Comparison of ENCODE assay signal across 15 mouse cellular contexts in genomic region chr7:95926119-95927039, GRCm38 (mm10).
A peak's percentile ranks its signal among the peaks of the same experiment; 100 is the strongest.
DNase-seq lines count a peak whose midpoint lies in the region; ATAC-seq lines count a peak whose summit lies in the region.
"Had no signal": no experiment of that assay in that cellular context is flagged by ENCODE, and none has a peak within 500 bp of the region (broad histone marks: within the 10 kb centered on the region; RNA-seq: fewer than 3 reads in every experiment).

No protein-coding gene starts in this region.

- H3K27me3 ChIP-seq in midbrain, embryonic 16.5 days (ENCODE audit: control insufficient read depth, insufficient read depth, low read depth, low read length), result no peaks in the 10 kb centered on the region
- H3K27me3 ChIP-seq: heart, embryonic 15.5 days; limb, embryonic 15.5 days had no signal

- H3K9me3 ChIP-seq in midbrain, embryonic 16.5 days (replicated peaks; ENCODE audit: control insufficient read depth, low read length, poor library complexity, severe bottlenecking), result no peaks in the 10 kb centered on the region
- H3K9me3 ChIP-seq: heart, embryonic 15.5 days; limb, embryonic 15.5 days had no signal

- no peaks in the 10 kb centered on the region for H3K4me1 ChIP-seq in midbrain, embryonic 16.5 days (ENCODE audit: control insufficient read depth, insufficient read depth, low read length)
- H3K4me1 ChIP-seq: heart, embryonic 15.5 days; limb, embryonic 15.5 days had no signal

- no peaks in the 10 kb centered on the region for H3K36me3 ChIP-seq in midbrain, embryonic 16.5 days (ENCODE audit: control insufficient read depth, insufficient read depth, low read length)
- H3K36me3 ChIP-seq: heart, embryonic 15.5 days; limb, embryonic 15.5 days had no signal

- no peak overlapping the region for H3K4me2 ChIP-seq in midbrain, embryonic 16.5 days (ENCODE audit: low read length)
- H3K4me2 ChIP-seq: heart, embryonic 15.5 days; limb, embryonic 15.5 days had no signal

- H3K4me3 ChIP-seq in midbrain, embryonic 16.5 days (ENCODE audit: low read depth, low read length), result no peak overlapping the region
- H3K4me3 ChIP-seq: heart, embryonic 15.5 days; limb, embryonic 15.5 days; myocyte had no signal

- DNase-seq in layer of hippocampus, adult 11-12 months (ENCODE audit: low spot score), result peak; percentile 13
- DNase-seq in layer of hippocampus, postnatal 25 days (ENCODE audit: extremely low spot score in 1 of 2, low spot score in 1 of 2), result no peak
- peak; percentile 14 for DNase-seq in cerebellum, adult 11-12 months
- peak; percentile 10 to 34 for DNase-seq in layer of hippocampus, adult 8-10 months (ENCODE audit: low spot score in 2 of 2)
- DNase-seq in heart, postnatal 36 days, result no peak
- no peak for DNase-seq in thymus, postnatal 10 days (ENCODE audit: low spot score in 2 of 2)
- DNase-seq in gastrocnemius, postnatal 10 days, result no peak
- DNase-seq: lung, adult 18-20 months had no signal

- ATAC-seq in midbrain, embryonic 16.5 days, result peak; percentile 79
- ATAC-seq: activated CD4-positive, CD25-positive, alpha-beta regulatory T cell, adult 4 months had no signal

- intact Hi-C loops in heart, postnatal 36 days (cut with DNase I), result no loop called here

- H3K9ac ChIP-seq in midbrain, embryonic 16.5 days (ENCODE audit: low read depth, low read length), result no peak overlapping the region
- H3K9ac ChIP-seq: heart, embryonic 15.5 days; limb, embryonic 15.5 days had no signal

- 65% methylated on average over 6 of the region's 6 CpGs for WGBS in midbrain, embryonic 16.5 days

- no peak overlapping the region for H3K27ac ChIP-seq in midbrain, embryonic 16.5 days (ENCODE audit: low read length)
- H3K27ac ChIP-seq: heart, embryonic 15.5 days; kidney, postnatal 0 days; limb, embryonic 15.5 days; macrophage had no signal

Comparison
In these comparisons a context has a peak if more than half of its experiments do, and no peak if none do; other contexts are left out.
1. DNase-seq: peak in layer of hippocampus, adult 11-12 months (single experiment), cerebellum, adult 11-12 months (single experiment) and layer of hippocampus, adult 8-10 months (2 of 2); none in layer of hippocampus, postnatal 25 days (0 of 2), heart, postnatal 36 days (0 of 2), thymus, postnatal 10 days (0 of 2) and gastrocnemius, postnatal 10 days (single experiment).